Mouse (Mus musculus): Measurements from ENCODE around the gene Fam71b. TPM values are rescaled to one million over a fixed set of nuclear protein-coding genes. Genes with fewer than 3 reads are reported as not detected.

Fam71b gene
- polyA plus RNA-seq, 1 experiment from 2014 or later, result not detected

GRCm38 (mm10) chr11:46365744-46366143 lies 30.6 kb upstream of the Fam71b start:
- DNase-seq (ENCODE audit: low spot score) (no peak), ATAC-seq (ENCODE audit: low read depth) (no peak)
- H3K4me2 ChIP-seq (ENCODE audit: low read depth, low read length), result no peak overlapping the region
- WGBS, result 83% methylated on average over 5 of the region's 5 CpGs
- H3K9me3 ChIP-seq (ENCODE audit: control insufficient read depth, low read length), result no peaks in the 10 kb centered on the region
- H3K4me1 ChIP-seq (ENCODE audit: control insufficient read depth, insufficient read depth, low read length), result no peaks in the 10 kb centered on the region
- no peak overlapping the region for H3K27ac ChIP-seq (replicated peaks; ENCODE audit: low read depth, low read length)
- no peaks in the 10 kb centered on the region for H3K36me3 ChIP-seq (ENCODE audit: control insufficient read depth, insufficient read depth, low read length)
- no peaks in the 10 kb centered on the region for H3K27me3 ChIP-seq (replicated peaks; ENCODE audit: control insufficient read depth, insufficient read depth, low read length)
- H3K9ac ChIP-seq (ENCODE audit: low read depth, low read length), result no peak overlapping the region
- H3K4me3 ChIP-seq (ENCODE audit: low read depth, low read length), result no peak overlapping the region

- H3K9ac ChIP-seq (ENCODE audit: low read depth, low read length), result no peak overlapping the region
- no peaks in the 10 kb centered on the region for H3K27me3 ChIP-seq (replicated peaks; ENCODE audit: control insufficient read depth, insufficient read depth, low read length)
- ATAC-seq (ENCODE audit: low read depth) (no peak), DNase-seq (ENCODE audit: low spot score) (no peak)
- no peak overlapping the region for H3K27ac ChIP-seq (replicated peaks; ENCODE audit: low read depth, low read length)
- no peaks in the 10 kb centered on the region for H3K36me3 ChIP-seq (ENCODE audit: control insufficient read depth, insufficient read depth, low read length)
- no peak overlapping the region for H3K4me3 ChIP-seq (ENCODE audit: low read depth, low read length)
- no peaks in the 10 kb centered on the region for H3K9me3 ChIP-seq (ENCODE audit: control insufficient read depth, low read length)
- 35% methylated on average over 3 of the region's 3 CpGs for WGBS
- H3K4me2 ChIP-seq (ENCODE audit: low read depth, low read length), result no peak overlapping the region
- H3K4me1 ChIP-seq (ENCODE audit: control insufficient read depth, insufficient read depth, low read length), result no peaks in the 10 kb centered on the region
Observed at GRCm38 (mm10) chr11:46366357-46366756, 30.0 kb upstream of the Fam71b start.

- no peak overlapping the region for H3K4me2 ChIP-seq (ENCODE audit: low read depth, low read length)
- ATAC-seq (ENCODE audit: low read depth) (no peak), DNase-seq (ENCODE audit: low spot score) (no peak)
- no peak overlapping the region for H3K9ac ChIP-seq (ENCODE audit: low read depth, low read length)
- no peaks in the 10 kb centered on the region for H3K4me1 ChIP-seq (ENCODE audit: control insufficient read depth, insufficient read depth, low read length)
- H3K27ac ChIP-seq (replicated peaks; ENCODE audit: low read depth, low read length), result no peak overlapping the region
- no peaks in the 10 kb centered on the region for H3K9me3 ChIP-seq (ENCODE audit: control insufficient read depth, low read length)
- 96% methylated on average over 4 of the region's 4 CpGs for WGBS
- no peaks in the 10 kb centered on the region for H3K36me3 ChIP-seq (ENCODE audit: control insufficient read depth, insufficient read depth, low read length)
- no peaks in the 10 kb centered on the region for H3K27me3 ChIP-seq (replicated peaks; ENCODE audit: control insufficient read depth, insufficient read depth, low read length)
- H3K4me3 ChIP-seq (ENCODE audit: low read depth, low read length), result no peak overlapping the region
Observed at GRCm38 (mm10) chr11:46370457-46370856, 25.9 kb upstream of the Fam71b start.

GRCm38 (mm10) chr11:46371250-46371649 lies 25.1 kb upstream of the Fam71b start:
- Histone ChIP-seq H3K9ac (ENCODE audit: low read depth, low read length) (no peak overlapping the region), H3K9me3 (ENCODE audit: control insufficient read depth, low read length) (no peaks in the 10 kb centered on the region), H3K4me1 (ENCODE audit: control insufficient read depth, insufficient read depth, low read length) (no peaks in the 10 kb centered on the region), H3K4me3 (ENCODE audit: low read depth, low read length) (no peak overlapping the region), H3K27ac (replicated peaks; ENCODE audit: low read depth, low read length) (no peak overlapping the region), H3K27me3 (replicated peaks; ENCODE audit: control insufficient read depth, insufficient read depth, low read length) (no peaks in the 10 kb centered on the region), H3K36me3 (ENCODE audit: control insufficient read depth, insufficient read depth, low read length) (no peaks in the 10 kb centered on the region), H3K4me2 (ENCODE audit: low read depth, low read length) (no peak overlapping the region)
- 92% methylated on average over 8 of the region's 8 CpGs for WGBS
- ATAC-seq (ENCODE audit: low read depth) (no peak), DNase-seq (ENCODE audit: low spot score) (no peak)

GRCm38 (mm10) chr11:46372331-46372953 lies 23.9 kb upstream of the Fam71b start:
- Histone ChIP-seq H3K27me3 (replicated peaks; ENCODE audit: control insufficient read depth, insufficient read depth, low read length) (no peaks in the 10 kb centered on the region), H3K4me3 (ENCODE audit: low read depth, low read length) (no peak overlapping the region), H3K9me3 (ENCODE audit: control insufficient read depth, low read length) (no peaks in the 10 kb centered on the region), H3K27ac (replicated peaks; ENCODE audit: low read depth, low read length) (no peak overlapping the region), H3K36me3 (ENCODE audit: control insufficient read depth, insufficient read depth, low read length) (no peaks in the 10 kb centered on the region), H3K9ac (ENCODE audit: low read depth, low read length) (no peak overlapping the region), H3K4me1 (ENCODE audit: control insufficient read depth, insufficient read depth, low read length) (no peaks in the 10 kb centered on the region), H3K4me2 (ENCODE audit: low read depth, low read length) (no peak overlapping the region)
- no peak for DNase-seq (ENCODE audit: low spot score)
- 61% methylated on average over 8 of the region's 8 CpGs for WGBS
- ATAC-seq (ENCODE audit: low read depth), result no peak

- Histone ChIP-seq H3K9me3 (ENCODE audit: control insufficient read depth, low read length) (no peaks in the 10 kb centered on the region), H3K4me2 (ENCODE audit: low read depth, low read length) (no peak overlapping the region), H3K27me3 (replicated peaks; ENCODE audit: control insufficient read depth, insufficient read depth, low read length) (no peaks in the 10 kb centered on the region), H3K27ac (replicated peaks; ENCODE audit: low read depth, low read length) (no peak overlapping the region), H3K4me1 (ENCODE audit: control insufficient read depth, insufficient read depth, low read length) (no peaks in the 10 kb centered on the region), H3K36me3 (ENCODE audit: control insufficient read depth, insufficient read depth, low read length) (no peaks in the 10 kb centered on the region), H3K4me3 (ENCODE audit: low read depth, low read length) (no peak overlapping the region), H3K9ac (ENCODE audit: low read depth, low read length) (no peak overlapping the region)
- ATAC-seq (ENCODE audit: low read depth) (no peak), DNase-seq (ENCODE audit: low spot score) (no peak)
- WGBS, result 73% methylated on average over 13 of the region's 13 CpGs
Observed at GRCm38 (mm10) chr11:46373071-46374030, 23.0 kb upstream of the Fam71b start.

GRCm38 (mm10) chr11:46375015-46375414 lies 21.3 kb upstream of the Fam71b start:
- ATAC-seq (ENCODE audit: low read depth) (no peak), DNase-seq (ENCODE audit: low spot score) (no peak)
- no peaks in the 10 kb centered on the region for H3K36me3 ChIP-seq (ENCODE audit: control insufficient read depth, insufficient read depth, low read length)
- H3K9ac ChIP-seq (ENCODE audit: low read depth, low read length), result no peak overlapping the region
- no peaks in the 10 kb centered on the region for H3K4me1 ChIP-seq (ENCODE audit: control insufficient read depth, insufficient read depth, low read length)
- no peak overlapping the region for H3K4me3 ChIP-seq (ENCODE audit: low read depth, low read length)
- no peak overlapping the region for H3K27ac ChIP-seq (replicated peaks; ENCODE audit: low read depth, low read length)
- H3K4me2 ChIP-seq (ENCODE audit: low read depth, low read length), result no peak overlapping the region
- H3K27me3 ChIP-seq (replicated peaks; ENCODE audit: control insufficient read depth, insufficient read depth, low read length), result no peaks in the 10 kb centered on the region
- WGBS, result 75% methylated on average over 8 of the region's 8 CpGs
- no peaks in the 10 kb centered on the region for H3K9me3 ChIP-seq (ENCODE audit: control insufficient read depth, low read length)

GRCm38 (mm10) chr11:46377316-46377715 lies 19.0 kb upstream of the Fam71b start:
- no peaks in the 10 kb centered on the region for H3K36me3 ChIP-seq (ENCODE audit: control insufficient read depth, insufficient read depth, low read length)
- 71% methylated on average over 1 of the region's 1 CpGs for WGBS
- ATAC-seq (ENCODE audit: low read depth) (no peak), DNase-seq (ENCODE audit: low spot score) (no peak)
- no peak overlapping the region for H3K4me2 ChIP-seq (ENCODE audit: low read depth, low read length)
- H3K4me1 ChIP-seq (ENCODE audit: control insufficient read depth, insufficient read depth, low read length), result no peaks in the 10 kb centered on the region
- H3K27ac ChIP-seq (replicated peaks; ENCODE audit: low read depth, low read length), result no peak overlapping the region
- H3K4me3 ChIP-seq (ENCODE audit: low read depth, low read length), result no peak overlapping the region
- H3K9ac ChIP-seq (ENCODE audit: low read depth, low read length), result no peak overlapping the region
- no peaks in the 10 kb centered on the region for H3K9me3 ChIP-seq (ENCODE audit: control insufficient read depth, low read length)
- H3K27me3 ChIP-seq (replicated peaks; ENCODE audit: control insufficient read depth, insufficient read depth, low read length), result no peaks in the 10 kb centered on the region

All from embryonic facial prominence, embryonic 14.5 days (tissue).